Mouse (Mus musculus) large intestine, adult 2 months (tissue): ENCODE measurements around the gene Lgals2. TPM values are rescaled to one million over a fixed set of nuclear protein-coding genes. Genes with fewer than 3 reads are reported as not detected.

Experiments
- DNase-seq: peaks from one replicate; pipeline ENCODE4 v3.0.0-alpha.2; 2012; ENCODE audit warnings: low read depth, low spot score
- WGBS: fragments of 180-500 bp; shearing (Covaris S2); methylation state at CpG from one replicate; pipeline ENCODE4 v1.1.7; 2018; 5-methylcytosine and 5-hydroxymethylcytosine counted together
- polyA plus RNA-seq: library from polyadenylated mRNA; depleted of rRNA; stranded (reverse); fragments of >200 nt; gene quantifications from 2 replicates; pipeline ENCODE4 v1.2.3, GENCODE M21; 2012

Lgals2 gene
- polyA plus RNA-seq, 1 experiment, result 4,393 TPM

DNA sequence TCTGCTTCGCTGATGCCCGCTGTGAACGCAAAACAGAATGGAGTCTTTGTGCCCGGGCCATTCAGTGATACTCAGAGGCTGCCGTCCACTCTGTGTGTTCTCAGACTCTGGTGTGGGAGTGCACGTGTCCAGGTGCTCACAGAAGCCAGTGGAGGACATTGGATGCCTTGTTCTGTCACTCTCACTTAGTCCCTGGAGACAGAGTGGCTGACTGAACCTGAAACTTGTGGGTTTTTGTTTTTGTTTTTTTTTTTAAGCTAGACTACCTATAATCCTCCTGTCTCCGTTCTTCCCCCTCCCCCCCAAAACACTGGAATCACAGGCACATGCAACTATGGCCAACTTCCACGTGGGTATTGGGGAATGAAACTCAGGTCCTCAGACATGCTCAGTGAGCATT is 9.0 kb downstream of the Lgals2 start:
- WGBS, result 47% methylated on average over 8 of the region's 8 CpGs
- DNase-seq, result no peak

DNA sequence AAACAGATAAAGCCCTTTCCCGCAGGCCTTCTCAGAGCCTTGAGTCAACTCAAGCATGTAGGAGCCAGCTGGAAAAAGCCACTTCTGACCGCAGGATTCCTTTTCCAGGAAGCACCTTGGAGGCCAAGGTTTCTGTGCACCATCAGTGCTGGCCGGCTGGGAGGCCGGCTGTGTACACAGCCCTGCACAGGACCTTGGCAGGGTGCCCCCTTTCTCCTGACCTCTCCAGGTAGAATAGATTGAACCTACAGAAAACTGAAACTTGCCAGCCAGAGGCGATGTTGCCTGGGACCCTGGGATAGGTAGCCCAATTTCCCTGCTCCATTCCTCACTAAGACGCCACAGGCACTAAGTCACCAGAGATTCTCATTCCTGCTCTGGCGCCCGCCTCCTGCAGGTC is 9.5 kb downstream of the Lgals2 start:
- 28% methylated on average over 8 of the region's 8 CpGs for WGBS
- no peak for DNase-seq

DNA sequence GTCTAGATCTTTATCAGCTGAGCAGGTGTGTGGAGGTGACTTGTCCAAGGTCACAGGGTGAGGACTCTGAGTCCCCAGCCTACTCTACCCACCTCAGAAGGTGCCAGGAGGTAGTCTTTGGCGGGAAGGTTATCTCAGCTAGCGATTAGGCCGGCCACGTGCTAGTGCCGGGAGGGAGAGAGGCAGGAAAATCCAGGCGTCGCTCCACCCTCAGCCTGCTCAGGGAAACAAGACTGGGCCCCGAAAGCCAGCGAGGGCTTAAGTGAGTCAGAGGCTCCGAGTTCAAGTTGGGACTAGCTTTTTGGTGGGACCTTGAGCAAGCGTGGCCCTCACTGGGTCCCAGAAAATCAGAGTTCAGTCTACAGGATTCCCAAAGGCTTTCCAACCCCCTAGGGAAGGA is 10.0 kb downstream of the Lgals2 start:
- DNase-seq, result no peak
- 21% methylated on average over 11 of the region's 11 CpGs for whole genome bisulfite sequencing

DNA sequence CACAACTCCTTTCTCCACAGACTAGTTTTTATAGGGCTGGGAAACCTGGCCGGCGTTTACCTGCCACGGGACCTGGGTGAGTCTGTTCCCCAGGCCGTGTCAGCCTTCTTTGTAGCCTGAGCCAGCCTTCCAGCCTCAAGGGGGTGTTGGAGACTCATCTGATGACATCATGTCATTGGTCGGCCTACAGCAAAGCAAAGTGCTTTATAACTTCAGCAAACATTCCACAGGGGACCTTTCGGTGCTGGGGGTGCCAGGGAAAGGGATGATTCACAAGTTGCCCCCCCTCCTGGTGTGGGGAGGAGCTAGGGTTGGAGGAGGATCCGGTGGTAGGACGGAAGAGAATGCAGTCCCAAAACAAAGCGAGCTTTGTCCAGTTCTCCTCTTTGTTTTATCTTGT is 10.5 kb downstream of the Lgals2 start:
- WGBS, result 16% methylated on average over 9 of the region's 9 CpGs
- no peak for DNase-seq

DNA sequence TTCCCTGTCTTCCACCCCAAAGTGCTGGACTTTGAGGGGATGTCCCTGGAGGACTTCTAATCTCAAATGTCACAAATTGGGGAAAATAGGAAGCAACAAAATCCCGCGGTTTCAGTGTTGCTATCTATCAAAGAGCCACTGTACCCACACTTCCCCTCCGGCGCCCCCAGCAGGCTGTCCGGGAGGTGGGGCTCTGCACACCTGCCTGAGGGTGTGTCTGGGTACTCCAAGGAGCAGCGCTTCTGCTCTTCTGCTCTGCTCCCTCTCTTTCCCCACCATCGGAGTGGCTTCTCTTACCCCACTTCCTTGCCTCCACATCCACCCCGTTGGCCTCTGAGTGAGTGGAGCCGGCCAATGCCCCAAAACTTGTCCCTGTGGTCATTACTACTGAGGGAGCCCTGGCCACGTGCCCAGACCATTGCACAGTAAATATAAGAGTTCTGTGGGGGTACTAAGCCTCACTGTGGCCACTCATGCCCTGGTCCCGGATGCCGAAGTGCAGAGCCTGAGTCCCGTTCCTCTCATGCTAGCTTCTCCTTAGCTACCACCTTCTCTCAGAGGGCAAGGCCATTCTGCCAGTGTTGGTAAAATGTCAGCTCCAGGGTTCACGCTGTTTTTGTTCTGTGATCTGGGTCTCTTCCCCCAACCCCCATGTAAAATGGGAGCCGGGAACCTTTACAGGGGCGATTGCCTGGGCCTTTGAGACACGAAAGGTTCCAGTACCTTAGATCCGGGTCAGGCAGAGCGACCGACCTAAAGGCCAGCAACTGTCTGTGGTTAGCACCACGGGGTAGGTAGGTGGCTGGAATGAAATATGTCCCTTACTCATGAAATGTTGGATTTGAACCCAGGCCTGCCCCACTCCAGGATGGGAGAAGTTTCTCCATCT is 11.5 kb downstream of the Lgals2 start:
- 8% methylated on average over 21 of the region's 21 CpGs for WGBS
- no peak for DNase-seq

DNA sequence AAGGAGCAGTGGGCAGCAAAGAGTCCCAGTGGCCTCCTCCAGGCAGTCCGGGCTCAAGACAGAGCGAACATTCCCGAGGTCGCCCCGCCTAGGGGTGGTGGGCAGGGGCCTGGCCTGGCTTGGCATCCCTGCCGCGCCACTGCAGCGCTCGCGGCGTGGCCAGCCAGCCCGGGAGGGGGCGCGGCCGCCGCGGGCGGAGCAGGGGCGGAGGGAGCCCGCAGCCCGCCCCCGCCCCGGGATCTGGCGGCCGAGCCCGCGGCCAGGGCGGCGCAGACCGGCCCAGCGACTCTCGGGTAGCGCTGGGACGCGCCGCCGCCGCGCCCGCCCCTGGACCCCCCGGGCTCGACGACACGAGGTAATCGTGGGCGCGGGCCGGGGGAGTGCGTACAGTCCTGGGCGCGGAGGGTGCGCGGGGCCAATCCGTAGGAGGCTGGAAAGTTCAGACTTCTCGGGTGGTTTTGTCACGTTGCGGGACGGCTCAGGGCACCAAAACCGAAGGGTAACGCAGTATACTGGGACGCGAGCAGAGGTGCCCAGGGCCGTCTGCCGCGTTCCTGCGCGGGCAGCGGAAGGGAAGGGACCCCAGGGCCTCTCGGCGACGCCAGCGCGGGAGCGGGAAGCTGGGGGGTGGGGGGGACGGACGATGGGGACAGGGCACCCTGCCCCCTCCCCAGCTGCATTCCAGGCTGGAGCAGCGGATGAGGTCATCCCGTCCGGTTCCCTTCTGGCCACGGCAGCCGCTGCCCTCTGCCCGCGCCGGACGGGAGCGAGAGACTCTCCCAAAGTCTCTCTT is 12.8 kb downstream of the Lgals2 start, which contains the start of gene Cdc42ep1:
Gene Cdc42ep1, plus strand, starts transcription at position 254 of the 793 bp plus-strand sequence.
- no peak for DNase-seq
- WGBS, result under 1% methylated on average over 67 of the region's 86 CpGs

DNA sequence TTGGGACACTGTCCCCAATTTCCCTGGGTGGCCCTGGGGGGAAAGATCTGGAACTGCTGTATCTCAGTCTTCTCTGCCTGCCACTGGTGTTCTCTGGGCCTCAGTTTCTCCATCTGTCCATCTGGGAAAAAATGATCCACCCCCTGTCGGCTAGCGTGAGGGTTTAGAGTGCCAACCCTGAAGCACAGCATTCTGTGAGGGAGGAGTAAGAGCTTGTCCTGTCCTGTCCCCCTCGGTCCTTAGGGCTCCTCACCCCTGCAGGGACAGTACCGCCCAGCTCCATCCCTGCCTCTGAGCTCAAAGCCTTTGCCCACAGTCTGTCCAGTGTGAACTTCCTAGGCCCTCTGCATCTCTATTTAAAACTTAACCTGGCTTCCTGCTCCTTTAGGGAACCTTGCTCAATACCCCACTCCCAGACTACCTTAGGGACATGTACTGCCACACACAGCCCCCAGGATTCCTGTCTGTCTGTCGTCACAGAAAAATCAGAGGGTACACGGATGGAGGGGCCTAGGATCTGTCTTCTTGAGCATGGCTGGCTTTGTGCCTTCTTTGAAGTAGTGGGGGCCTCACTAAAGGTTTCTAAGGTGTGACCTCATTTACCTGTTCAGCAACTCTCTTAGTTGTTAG is 14.1 kb downstream of the Lgals2 start:
- 86% methylated on average over 6 of the region's 6 CpGs for WGBS

DNA sequence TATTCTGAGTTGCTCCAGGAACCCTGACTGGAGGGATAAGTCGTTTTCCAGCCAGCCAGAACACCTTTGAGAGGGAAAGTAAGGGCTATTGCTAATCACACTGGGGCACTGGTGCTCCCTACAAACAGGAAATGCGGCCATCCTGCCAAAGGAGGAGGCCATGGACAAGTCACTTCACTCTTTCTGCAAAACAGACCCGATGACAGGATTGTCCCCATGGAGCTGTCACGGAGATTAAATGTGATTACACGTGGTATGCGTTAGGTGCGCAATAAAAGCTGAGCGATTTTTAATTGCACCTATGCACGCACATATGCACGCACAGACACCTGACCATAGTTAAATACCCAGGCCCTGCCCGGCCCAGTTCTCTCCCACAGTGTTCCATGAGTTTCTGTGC is 14.6 kb downstream of the Lgals2 start:
- 43% methylated on average over 11 of the region's 11 CpGs for WGBS
- DNase-seq, result no peak

More for the DNA sequence above, 14.1 kb downstream of the Lgals2 start:
- DNase-seq, result no peak

DNA sequence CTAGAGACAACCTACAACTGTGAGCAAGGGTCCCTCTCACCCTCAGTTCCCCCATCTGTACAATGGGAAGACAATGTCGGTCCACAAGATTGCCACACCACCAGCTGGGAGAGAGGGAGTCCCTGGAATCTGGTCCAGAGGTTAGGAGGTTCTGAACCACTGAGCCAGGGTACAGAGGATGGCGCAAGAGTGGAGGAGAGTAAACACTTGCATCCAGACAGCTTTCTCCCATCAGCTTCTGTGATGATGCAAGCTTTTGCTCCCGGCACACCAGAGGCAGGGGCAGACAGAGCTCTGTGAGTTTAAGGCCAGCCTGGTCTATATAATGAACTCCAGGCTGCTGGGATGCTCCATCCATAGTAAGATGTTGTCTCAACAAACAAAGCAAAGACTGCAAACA is 15.1 kb downstream of the Lgals2 start:
- WGBS, result 50% methylated on average over 3 of the region's 3 CpGs
- DNase-seq, result no peak

DNA sequence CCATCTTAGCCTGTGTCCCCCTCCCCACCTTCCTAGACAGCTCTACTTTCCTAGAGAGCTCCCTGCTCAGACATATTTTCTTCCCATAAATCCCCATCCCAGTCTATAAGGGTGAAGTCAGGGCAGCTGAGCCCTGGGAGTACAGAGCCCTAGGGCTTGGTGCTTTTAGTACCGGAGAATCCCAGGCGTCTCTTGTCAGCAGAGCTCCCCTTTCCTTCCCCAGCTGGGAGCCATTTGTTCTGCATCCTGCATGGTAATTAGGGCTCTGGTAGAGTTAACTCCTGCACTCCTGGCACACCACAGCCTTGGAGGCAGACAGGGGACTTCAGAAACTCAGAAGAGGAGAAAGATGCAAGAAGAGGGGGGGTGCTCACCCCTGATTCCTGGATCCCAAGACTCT is 15.6 kb downstream of the Lgals2 start:
- WGBS, result 65% methylated on average over 2 of the region's 2 CpGs
- DNase-seq, result no peak

DNA sequence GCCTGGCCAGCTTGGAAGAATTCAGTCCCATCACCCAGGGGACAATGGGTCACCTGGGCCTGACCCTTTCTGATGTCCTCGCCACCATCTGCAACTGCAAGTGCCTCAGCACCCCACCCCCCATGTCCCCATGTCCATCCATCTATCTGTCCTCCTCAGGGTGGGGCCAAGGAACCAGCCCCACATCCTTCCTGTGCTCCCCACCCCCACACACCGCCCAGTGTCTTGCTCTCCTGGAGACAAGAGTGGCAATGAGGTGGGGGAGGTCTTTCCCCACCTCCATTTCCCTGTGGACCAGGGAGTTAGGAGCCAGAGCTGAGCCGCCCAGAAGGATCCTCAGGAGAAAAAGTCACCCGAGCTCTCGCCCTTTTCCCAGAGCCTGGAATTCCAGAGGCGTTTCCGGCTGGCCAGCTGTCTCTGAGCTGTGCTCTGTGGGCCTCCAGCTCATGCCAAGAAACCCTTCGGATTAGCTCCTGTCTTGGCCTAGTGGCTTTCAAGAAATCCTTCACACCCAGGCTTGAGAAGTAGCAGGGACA is 19.2 kb downstream of the Lgals2 start:
- 72% methylated on average over 8 of the region's 8 CpGs for WGBS
- no peak for DNase-seq

DNA sequence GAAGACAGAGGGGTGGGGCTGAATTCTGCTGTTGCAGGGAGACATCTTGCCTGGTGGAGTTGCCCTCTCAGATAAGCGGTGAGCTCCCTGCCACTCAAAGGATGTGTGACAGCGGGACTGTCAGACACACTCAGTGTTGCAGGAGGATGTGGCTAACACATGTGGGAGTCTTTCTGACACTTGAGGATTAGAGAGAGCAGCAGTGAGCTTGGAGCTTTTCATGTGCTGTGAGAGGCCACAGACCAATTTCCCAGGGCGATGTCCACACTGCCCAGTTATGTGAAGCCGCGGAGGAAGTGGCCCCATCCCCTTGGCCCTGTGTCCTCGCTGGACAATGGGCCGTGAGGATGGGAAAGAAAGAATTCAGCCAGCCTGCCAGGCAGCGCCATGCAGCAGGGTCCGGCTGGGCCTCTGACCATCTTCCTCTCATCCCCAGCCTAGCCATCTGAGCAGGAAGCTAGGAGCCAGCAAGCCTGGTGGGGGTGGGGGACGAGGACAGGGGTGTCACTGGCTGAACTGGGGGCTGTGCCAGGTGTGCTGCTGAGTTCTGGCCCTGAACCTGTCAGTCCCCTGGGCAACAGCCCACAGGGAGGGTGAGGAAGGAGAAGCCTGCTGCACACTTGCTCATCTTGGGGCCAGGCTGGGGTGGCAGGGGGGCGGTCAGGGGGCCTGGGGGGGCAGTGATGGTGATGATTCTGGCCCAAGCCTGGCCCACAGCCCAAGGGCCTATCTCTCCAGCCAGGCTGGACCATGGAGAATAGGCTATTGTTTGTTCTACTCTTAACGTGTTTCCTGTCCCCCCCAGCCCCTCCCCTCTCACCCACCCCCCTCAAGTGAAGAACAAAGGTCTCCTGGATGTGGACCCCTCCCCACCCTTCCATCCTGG is 19.9 kb downstream of the Lgals2 start:
- WGBS, result 48% methylated on average over 12 of the region's 12 CpGs
- no peak for DNase-seq

DNA sequence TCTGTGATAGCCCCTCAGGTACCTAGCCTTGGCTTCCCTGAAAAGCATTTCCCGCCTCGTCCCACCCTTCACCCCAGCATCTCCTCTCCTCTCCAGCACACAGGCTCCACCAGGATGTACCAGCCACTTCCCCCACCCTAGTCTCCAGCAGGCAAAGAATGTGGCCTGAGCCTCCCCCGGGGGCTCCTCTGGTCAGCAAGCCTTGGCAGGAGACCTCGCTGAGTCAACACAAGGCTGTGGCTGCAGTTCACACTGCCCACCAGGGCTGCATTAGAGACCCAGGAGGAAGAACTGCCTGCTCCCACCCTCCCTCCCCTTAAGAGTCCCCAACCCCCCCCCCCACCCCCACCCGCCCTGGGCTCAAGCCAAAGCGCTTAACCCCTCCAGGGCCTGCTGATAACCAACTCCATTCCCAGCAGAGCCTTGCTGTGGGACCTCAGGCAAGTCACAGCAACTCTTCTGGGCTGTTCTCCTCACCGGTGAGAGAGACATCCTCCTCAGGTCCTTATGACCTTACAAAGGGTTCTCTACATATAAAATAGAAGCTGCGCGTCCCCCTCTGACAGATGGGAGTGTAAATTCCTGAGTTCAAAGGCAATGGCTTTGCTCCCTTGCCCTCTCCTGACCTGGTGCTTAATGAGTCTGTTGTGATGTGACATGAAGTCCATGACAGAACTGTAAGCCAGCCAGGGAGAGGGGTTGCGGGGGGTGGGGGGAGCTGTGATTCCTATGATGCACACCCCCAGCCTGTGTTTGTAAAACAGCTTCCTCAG is 20.9 kb downstream of the Lgals2 start:
- 65% methylated on average over 10 of the region's 10 CpGs for WGBS
- DNase-seq, result no peak

DNA sequence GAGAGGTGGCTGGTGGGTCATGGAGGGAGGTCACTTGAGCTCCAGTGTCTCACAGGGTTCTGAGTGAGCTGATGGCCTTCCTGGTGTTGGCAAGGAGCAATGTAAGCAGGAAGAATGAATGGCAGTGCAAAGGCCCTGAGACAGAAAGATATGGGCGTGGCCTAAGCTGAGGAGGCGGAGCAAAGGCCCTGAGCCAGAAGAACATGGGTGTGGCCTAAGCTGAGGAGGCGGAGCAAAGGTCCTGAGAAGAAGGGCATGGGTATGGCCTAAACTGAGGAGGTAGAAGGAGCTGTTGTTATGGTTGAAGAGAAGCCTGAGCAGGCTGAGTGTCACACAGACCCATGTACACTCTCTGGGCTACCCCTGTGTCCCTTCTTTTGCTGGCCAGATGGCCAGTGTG is 21.7 kb downstream of the Lgals2 start:
- DNase-seq, result no peak
- WGBS, result 98% methylated on average over 3 of the region's 3 CpGs

DNA sequence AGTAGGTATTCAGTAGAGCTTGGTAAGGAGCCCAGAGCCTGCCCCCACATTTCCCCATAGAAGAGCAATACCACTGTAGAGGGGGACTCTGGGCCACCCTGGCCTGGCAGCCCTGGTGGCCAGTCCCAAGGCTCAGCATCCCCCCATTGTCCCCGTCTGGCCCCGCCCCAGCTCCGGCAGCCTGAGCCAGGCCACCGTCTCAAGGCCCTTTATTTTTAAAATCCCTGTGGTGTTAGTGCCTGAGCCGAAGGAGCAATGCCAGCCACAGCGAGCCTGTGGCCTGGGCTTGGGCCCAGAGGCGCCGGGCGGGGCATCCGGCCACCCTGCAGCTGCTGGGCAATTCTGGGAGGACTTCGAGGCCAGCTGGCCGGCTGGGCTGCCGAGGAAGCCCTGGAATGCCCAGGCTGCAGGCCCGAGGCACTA is 22.6 kb downstream of the Lgals2 start:
- no peak for DNase-seq
- 11% methylated on average over 14 of the region's 14 CpGs for WGBS

DNA sequence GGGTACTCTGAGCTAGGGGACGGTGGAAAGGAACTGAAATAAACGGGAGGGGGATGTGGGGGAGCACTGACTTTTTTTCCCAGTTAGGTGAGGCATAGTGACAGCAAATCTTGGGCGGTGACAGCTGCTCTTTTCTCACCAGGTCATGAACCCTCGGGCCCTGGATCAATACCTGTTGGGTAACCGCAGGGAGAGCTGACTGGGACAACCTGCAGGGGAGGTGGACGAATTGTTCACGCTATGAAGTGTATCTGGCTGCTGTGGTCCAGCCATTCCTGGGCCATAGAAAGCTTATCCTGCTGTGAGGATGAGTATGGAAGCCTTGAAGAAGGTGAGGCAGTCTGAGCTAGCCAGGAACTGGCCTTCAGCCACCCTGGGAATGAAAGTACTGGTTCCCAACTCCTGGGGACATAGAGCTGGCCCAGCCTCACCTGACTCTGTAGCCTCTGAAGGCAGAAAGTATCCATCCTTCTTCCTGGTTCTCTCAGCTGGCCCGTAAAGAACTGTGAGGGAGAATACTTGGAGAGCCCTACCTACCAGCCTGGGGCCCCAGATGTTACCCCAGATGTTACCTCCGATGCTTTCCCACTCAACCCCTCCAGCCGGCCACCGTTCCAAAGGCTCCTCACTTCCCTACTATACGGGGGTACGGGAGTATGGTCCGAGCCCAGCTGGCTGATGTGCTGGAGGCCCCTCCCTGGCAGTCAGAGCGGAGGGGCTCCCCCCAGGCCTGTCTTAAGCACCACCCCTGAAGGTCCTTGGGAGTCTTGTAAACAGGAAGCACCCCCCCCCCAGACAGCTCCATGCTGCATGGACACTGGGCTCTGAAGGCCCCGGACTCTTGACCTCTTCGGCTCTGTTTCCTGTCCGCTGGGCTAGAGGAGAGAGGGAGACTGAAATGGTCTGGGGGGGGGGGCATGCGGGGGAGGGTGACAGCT is 23.3 kb downstream of the Lgals2 start:
- DNase-seq, result no peak
- 66% methylated on average over 19 of the region's 19 CpGs for WGBS
